Mouse (Mus musculus) heart, embryonic 16.5 days (tissue): Measurements from ENCODE around the gene Med29. TPM values are rescaled to one million over a fixed set of nuclear protein-coding genes. Genes with fewer than 3 reads are reported as not detected.
A peak's percentile ranks its signal among the peaks of the same experiment; 100 is the strongest.
"Not testable (repeated sequence)": the region's sequence is repeated elsewhere in the genome, so short reads cannot be mapped to it uniquely, and the experiment has no call there.

ENCODE experiments used
- ATAC-seq: fragments of 200-750 bp; cut with Nextera tagmentation; replicated peaks from 2 replicates; pipeline ENCODE4 v1.8.0; 2017; ENCODE audit warnings: moderate number of reproducible peaks; ENCODE audit not compliant: insufficient read depth, low FRiP score; ENCODE audit errors: extremely low read depth
- H3K27ac ChIP-seq: fragments of 300-500 bp; sonication (generic); 2 replicates; pipeline ENCODE4 v1.5.1; 2014; ENCODE audit warnings: mild to moderate bottlenecking, low read length, control low read depth, moderate library complexity
- H3K27me3 ChIP-seq: fragments of 300-500 bp; sonication (generic); 2 replicates; pipeline ENCODE4 v1.6.1; 2014; ENCODE audit warnings: low read length, mixed read lengths; ENCODE audit not compliant: control insufficient read depth, insufficient read depth
- H3K36me3 ChIP-seq: fragments of 300-500 bp; sonication (generic); 2 replicates; pipeline ENCODE4 v1.6.1; 2014; ENCODE audit not compliant: control insufficient read depth, insufficient read depth
- H3K4me1 ChIP-seq: fragments of 300-500 bp; sonication (generic); 2 replicates; pipeline ENCODE4 v1.6.1; 2014; ENCODE audit warnings: low read length, mixed read lengths; ENCODE audit not compliant: control insufficient read depth, insufficient read depth
- H3K4me2 ChIP-seq: fragments of 300-500 bp; sonication (generic); 2 replicates; pipeline ENCODE4 v1.6.1; 2014; ENCODE audit warnings: low read depth, mild to moderate bottlenecking, control low read depth, low read length
- H3K4me3 ChIP-seq: fragments of 300-500 bp; sonication (generic); 2 replicates; pipeline ENCODE4 v1.5.1; 2014; ENCODE audit warnings: mild to moderate bottlenecking, control low read depth, low read length
- H3K9ac ChIP-seq: fragments of 300-500 bp; sonication (generic); 2 replicates; pipeline ENCODE4 v1.6.1; 2014; ENCODE audit warnings: low read length, control low read depth
- H3K9me3 ChIP-seq: fragments of 300-500 bp; sonication (generic); replicated peaks from 2 replicates; pipeline ENCODE4 v1.6.1; 2016; ENCODE audit warnings: low read length; ENCODE audit not compliant: control insufficient read depth
- WGBS: fragments of 180-500 bp; shearing (Covaris S2); extraction: QIAGEN DNeasy Blood & Tissue Kit; methylation state at CpG from one replicate; pipeline ENCODE4 v1.1.7; 2014; 5-methylcytosine and 5-hydroxymethylcytosine counted together
- polyA plus RNA-seq: library from polyadenylated mRNA; unstranded; fragments of >200 nt; fragmentation: Nextera tagmentation; extraction: Ambion mirVana; gene quantifications from 2 replicates; pipeline ENCODE4 v1.2.1, GENCODE M21; 2015

Gene Med29
- polyA plus RNA-seq, 1 experiment from 2014 or later: 41.3 TPM

DNA sequence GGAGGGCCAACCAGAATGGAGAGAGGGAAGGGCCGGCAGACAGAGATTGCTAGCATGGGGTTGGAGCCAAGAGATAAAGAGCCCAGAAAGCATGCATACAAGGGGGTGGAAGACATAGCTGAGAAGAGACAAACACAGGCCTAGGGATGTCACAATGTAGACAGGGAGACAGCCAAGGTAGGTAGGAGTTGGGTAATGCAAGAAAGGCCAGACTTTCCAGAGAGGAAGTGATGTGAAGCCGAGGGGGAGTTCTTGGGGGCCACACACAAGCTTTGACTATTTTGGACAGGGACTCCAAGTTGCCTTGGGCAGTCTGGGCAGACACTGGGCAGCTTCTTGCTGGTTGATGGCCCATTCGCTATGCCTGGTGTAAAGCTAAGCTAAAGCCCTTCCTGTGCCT lies 9.4 kb upstream of the Med29 start:
- ATAC-seq: no peak
- H3K4me1 ChIP-seq: no peaks in the 10 kb centered on the region
- H3K27me3 ChIP-seq: no peaks in the 10 kb centered on the region
- no peak overlapping the region for H3K9ac ChIP-seq
- H3K4me2 ChIP-seq: no peak overlapping the region
- no peak overlapping the region for H3K4me3 ChIP-seq
- WGBS: 65% methylated on average over 3 of the region's 3 CpGs
- H3K27ac ChIP-seq: no peak overlapping the region
- peaks cover 80% of the 10 kb centered on the region for H3K36me3 ChIP-seq
- no peaks in the 10 kb centered on the region for H3K9me3 ChIP-seq

GRCm38 (mm10) chr7:28401030-28401429 lies 8.5 kb upstream of the Med29 start:
- H3K4me2 ChIP-seq: no peak overlapping the region
- no peaks in the 10 kb centered on the region for H3K27me3 ChIP-seq
- no peak for ATAC-seq
- H3K27ac ChIP-seq: no peak overlapping the region
- H3K9ac ChIP-seq: no peak overlapping the region
- H3K9me3 ChIP-seq: no peaks in the 10 kb centered on the region
- H3K4me3 ChIP-seq: no peak overlapping the region
- WGBS: 91% methylated on average over 1 of the region's 1 CpGs
- H3K4me1 ChIP-seq: no peaks in the 10 kb centered on the region
- H3K36me3 ChIP-seq: peaks cover 80% of the 10 kb centered on the region

- Histone ChIP-seq H3K4me1 (peaks cover 3% of the 10 kb centered on the region), H3K4me3 (no peak overlapping the region), H3K27ac (no peak overlapping the region), H3K27me3 (no peaks in the 10 kb centered on the region), H3K9ac (no peak overlapping the region), H3K9me3 (no peaks in the 10 kb centered on the region), H3K4me2 (no peak overlapping the region), H3K36me3 (peaks cover 72% of the 10 kb centered on the region)
- 88% methylated on average over 10 of the region's 10 CpGs for WGBS
- ATAC-seq: no peak
These were observed 6.3 kb upstream of the Med29 start for GRCm38 (mm10) chr7:28398696-28399340.

DNA sequence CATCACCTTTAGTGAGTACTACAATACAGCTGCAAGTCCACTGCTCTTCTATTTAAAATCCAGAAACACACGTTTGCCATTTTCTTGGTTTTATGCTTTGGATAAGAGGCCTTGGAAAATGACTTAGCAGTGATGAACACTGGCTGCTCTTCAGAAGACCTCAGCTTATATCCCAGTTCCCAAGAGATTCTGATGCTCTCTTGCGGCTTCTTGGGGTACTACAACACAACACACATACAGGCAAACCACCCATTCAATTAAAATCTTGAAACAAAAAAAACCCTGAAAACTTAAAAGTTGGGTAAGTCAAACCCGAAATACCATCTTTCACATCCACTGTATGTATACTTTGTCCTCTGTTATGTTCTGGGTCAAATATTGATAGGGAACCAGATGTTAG lies 5.5 kb upstream of the Med29 start:
- Histone ChIP-seq H3K4me1 (peaks cover 8% of the 10 kb centered on the region), H3K27me3 (no peaks in the 10 kb centered on the region), H3K4me3 (no peak overlapping the region), H3K36me3 (peaks cover 64% of the 10 kb centered on the region), H3K9me3 (no peaks in the 10 kb centered on the region), H3K27ac (no peak overlapping the region), H3K4me2 (no peak overlapping the region), H3K9ac (no peak overlapping the region)
- no peak for ATAC-seq
- 65% methylated on average over 3 of the region's 3 CpGs for WGBS

DNA sequence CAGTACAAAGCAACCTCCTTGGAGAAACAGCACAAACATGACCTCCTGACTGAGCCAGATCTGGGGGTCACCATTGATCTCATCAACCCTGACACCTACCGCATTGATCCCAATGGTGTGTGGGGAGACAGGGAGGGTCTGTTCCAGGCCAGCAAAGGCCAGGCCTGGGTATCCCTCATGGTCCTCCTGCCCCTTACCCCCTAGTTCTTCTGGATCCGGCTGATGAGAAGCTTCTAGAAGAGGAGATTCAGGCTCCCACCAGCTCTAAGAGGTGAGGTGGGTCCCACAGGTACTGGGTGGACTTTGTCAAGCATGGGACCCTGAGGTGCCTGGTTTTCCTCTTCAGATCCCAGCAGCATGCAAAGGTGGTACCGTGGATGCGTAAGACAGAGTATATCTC lies 2.9 kb upstream of the Med29 start:
- H3K27me3 ChIP-seq: no peaks in the 10 kb centered on the region
- H3K9me3 ChIP-seq: no peaks in the 10 kb centered on the region
- H3K4me2 ChIP-seq: no peak overlapping the region
- peaks cover 46% of the 10 kb centered on the region for H3K36me3 ChIP-seq
- H3K27ac ChIP-seq: no peak overlapping the region
- H3K4me1 ChIP-seq: peaks cover 15% of the 10 kb centered on the region
- ATAC-seq: no peak
- WGBS: 93% methylated on average over 4 of the region's 4 CpGs
- no peak overlapping the region for H3K9ac ChIP-seq
- H3K4me3 ChIP-seq: no peak overlapping the region

DNA sequence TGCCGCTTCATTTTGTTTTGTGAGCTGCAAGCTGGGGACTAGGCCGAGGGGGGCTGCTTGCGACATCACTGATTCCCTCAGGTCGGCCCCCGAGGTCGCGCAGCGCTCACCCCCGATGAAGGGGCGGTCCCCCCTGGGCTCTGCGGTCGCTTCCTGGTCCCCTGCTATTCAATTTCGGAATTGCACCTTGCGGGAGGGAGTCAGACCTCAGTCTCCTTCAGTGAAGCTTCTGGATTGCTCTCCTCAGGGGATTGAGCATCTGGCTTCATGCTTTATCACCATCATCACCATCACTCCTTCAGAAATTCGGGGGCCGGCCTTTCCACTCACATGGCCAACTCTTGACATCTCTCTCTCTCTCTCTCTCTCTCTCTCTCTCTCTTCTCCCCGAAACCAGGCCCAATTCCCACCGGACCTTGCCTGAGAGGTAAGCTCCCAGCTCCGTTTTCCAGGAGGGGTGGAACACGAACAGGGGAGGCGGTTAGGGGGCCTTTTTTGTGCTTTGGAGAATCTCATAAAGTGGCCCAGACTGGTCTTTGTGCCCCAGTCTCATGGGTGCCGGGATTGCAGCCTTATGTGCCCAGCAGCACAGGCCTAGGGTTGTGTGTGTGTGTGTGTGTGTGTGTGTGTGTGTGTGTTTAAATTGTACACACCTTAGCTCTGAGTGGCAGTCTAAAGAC lies 904 bp upstream of the Med29 start:
- Histone ChIP-seq H3K36me3 (peaks cover 46% of the 10 kb centered on the region), H3K27me3 (no peaks in the 10 kb centered on the region), H3K4me1 (peaks cover 15% of the 10 kb centered on the region), H3K9ac (peak overlapping the region; percentile 94), H3K9me3 (no peaks in the 10 kb centered on the region), H3K4me2 (peak overlapping the region; percentile 95), H3K4me3 (peak overlapping the region; percentile 98), H3K27ac (peak overlapping the region; percentile 76)
- 5% methylated on average over 22 of the region's 22 CpGs for WGBS
- ATAC-seq: no peak

DNA sequence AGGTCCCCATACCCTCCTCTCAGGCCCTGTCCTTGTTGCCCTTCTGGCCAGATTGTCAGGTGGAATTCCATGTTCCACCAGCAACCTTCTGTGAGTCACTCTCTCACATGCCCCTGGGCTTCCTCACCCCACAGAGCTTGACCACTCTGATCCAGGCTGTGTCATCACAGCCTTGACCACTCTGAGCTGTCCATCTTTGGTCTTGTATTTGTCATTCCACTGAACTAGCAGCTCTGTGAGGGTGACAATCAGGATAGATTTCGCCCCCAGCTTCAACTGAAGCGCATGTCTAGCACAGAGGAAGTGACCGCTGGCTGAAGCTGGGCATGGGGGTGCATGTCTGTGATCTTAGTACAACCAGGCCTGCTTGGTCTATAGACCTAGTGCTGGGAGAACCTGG lies 2.2 kb downstream of the Med29 start:
- Histone ChIP-seq H3K9me3 (no peaks in the 10 kb centered on the region), H3K36me3 (peaks cover 37% of the 10 kb centered on the region), H3K4me2 (no peak overlapping the region), H3K4me1 (peaks cover 18% of the 10 kb centered on the region), H3K4me3 (no peak overlapping the region), H3K27me3 (no peaks in the 10 kb centered on the region), H3K27ac (no peak overlapping the region), H3K9ac (no peak overlapping the region)
- WGBS: 94% methylated on average over 3 of the region's 3 CpGs
- ATAC-seq: no peak

- Histone ChIP-seq H3K36me3 (peaks cover 29% of the 10 kb centered on the region), H3K4me1 (peaks cover 24% of the 10 kb centered on the region)
- WGBS: 88% methylated on average over 7 of the region's 7 CpGs
- not testable (repeated sequence) for H3K9ac ChIP-seq, ATAC-seq, H3K9me3 ChIP-seq, H3K4me3 ChIP-seq, H3K27ac ChIP-seq, H3K27me3 ChIP-seq, H3K4me2 ChIP-seq
These were observed 5.1 kb downstream of the Med29 start for GRCm38 (mm10) chr7:28387384-28387783.

DNA sequence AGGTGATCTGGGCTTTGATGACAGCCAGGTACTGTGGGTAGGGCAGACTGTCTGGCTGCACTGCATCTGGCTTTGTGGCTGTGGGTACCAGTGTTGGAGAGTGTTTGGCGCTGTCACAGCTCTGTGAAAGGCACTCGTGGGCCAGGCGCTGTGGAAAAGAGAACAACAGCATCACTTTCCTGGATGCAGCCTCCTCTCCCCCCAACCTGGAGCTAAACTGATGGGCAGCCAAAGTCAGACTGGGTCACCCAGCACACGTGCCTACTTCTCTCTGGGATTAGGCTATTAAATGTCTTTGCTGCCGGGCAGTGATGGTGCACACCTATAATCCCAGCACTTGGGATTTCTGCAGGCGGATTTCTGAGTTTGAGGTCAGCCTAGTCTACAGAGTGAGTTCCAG lies 5.6 kb downstream of the Med29 start:
- not testable (repeated sequence) for H3K9ac ChIP-seq, H3K4me3 ChIP-seq, ATAC-seq, H3K27me3 ChIP-seq, H3K4me2 ChIP-seq, H3K27ac ChIP-seq, H3K9me3 ChIP-seq
- 74% methylated on average over 6 of the region's 6 CpGs for WGBS
- Histone ChIP-seq H3K36me3 (peaks cover 29% of the 10 kb centered on the region), H3K4me1 (peaks cover 26% of the 10 kb centered on the region)
